Mouse (Mus musculus) ES-E14 (cell line): ENCODE results near the gene C77080. TPM values are rescaled to one million over a fixed set of nuclear protein-coding genes. Genes with fewer than 3 reads are reported as not detected.

Source experiments
- DNase-seq: peaks from one replicate; pipeline ENCODE4 v3.0.0-alpha.2; 2013; ENCODE audit warnings: low read depth, low spot score
- H3K27ac ChIP-seq: 2 replicates; pipeline ENCODE4 v1.5.1; 2012; ENCODE audit warnings: low read depth, mild to moderate bottlenecking, low read length, moderate library complexity, mixed read lengths; ENCODE audit not compliant: poor library complexity, insufficient read depth, severe bottlenecking
- H3K36me3 ChIP-seq: 2 replicates; pipeline ENCODE4 v1.6.1; 2012; ENCODE audit warnings: mild to moderate bottlenecking, low read length, moderate library complexity, mixed read lengths; ENCODE audit not compliant: control insufficient read depth, poor library complexity, insufficient read depth, severe bottlenecking
- H3K4me1 ChIP-seq, 2 experiments: fragments of 150-350 bp in 1 of 2; sonication (generic) in 1 of 2; 2 replicates each; pipeline ENCODE4 v1.6.1; 2012; ENCODE audit warnings: low read length in 2 of 2, mild to moderate bottlenecking in 1 of 2, mixed read lengths in 1 of 2; ENCODE audit not compliant: control insufficient read depth in 2 of 2, insufficient read depth in 2 of 2, poor library complexity in 1 of 2
- H3K4me3 ChIP-seq, 2 experiments: fragments of 150-350 bp in 1 of 2; sonication (generic) in 1 of 2; 2 replicates each; pipeline ENCODE4 v1.5.1; 2012; ENCODE audit warnings: low read length in 2 of 2, low read depth in 1 of 2, mild to moderate bottlenecking in 1 of 2, mixed read lengths in 1 of 2; ENCODE audit not compliant: insufficient read depth in 1 of 2, poor library complexity in 1 of 2, severe bottlenecking in 1 of 2
- H3K9ac ChIP-seq: 2 replicates; pipeline ENCODE4 v1.6.1; 2012; ENCODE audit warnings: low read depth, mild to moderate bottlenecking, low read length, mixed read lengths; ENCODE audit not compliant: poor library complexity, insufficient read depth, severe bottlenecking
- H3K9me3 ChIP-seq: fragments of 150-350 bp; sonication (generic); 2 replicates; pipeline ENCODE4 v1.6.1; 2012; ENCODE audit warnings: low read depth, mild to moderate bottlenecking, low read length; ENCODE audit not compliant: control insufficient read depth, insufficient read depth
- CHD2 ChIP-seq: IDR thresholded peaks from 2 replicates; pipeline ENCODE4 v1.6.1; 2014; ENCODE audit warnings: mild to moderate bottlenecking, low read depth, low read length, inconsistent platforms
- HCFC1 ChIP-seq: IDR thresholded peaks from 2 replicates; pipeline ENCODE4 v1.6.1; 2012; ENCODE audit warnings: low read length, inconsistent platforms, borderline replicate concordance; ENCODE audit not compliant: insufficient read depth
- MAFK ChIP-seq: IDR thresholded peaks from 2 replicates; pipeline ENCODE4 v1.6.1; 2014; ENCODE audit warnings: mild to moderate bottlenecking, low read depth, low read length, inconsistent platforms; ENCODE audit not compliant: insufficient read depth
- ZC3H11A ChIP-seq: IDR thresholded peaks from 2 replicates; pipeline ENCODE4 v1.6.1; 2012; ENCODE audit warnings: low read depth, mild to moderate bottlenecking, inconsistent platforms, low read length, borderline replicate concordance
- ZNF384 ChIP-seq: IDR thresholded peaks from 2 replicates; pipeline ENCODE4 v1.6.1; 2012; ENCODE audit warnings: low read depth, low read length, inconsistent platforms
- in situ Hi-C, 2 experiments: fragments of 600-800 bp; cut with MboI; formaldehyde crosslinking; loops; one replicate each; pipeline ENCODE4 v1.15.1; 2025; ENCODE audit warnings: low sequenced_read_pairs in 2 of 2, inconsistent platforms in 1 of 2; ENCODE audit not compliant: unreplicated experiment in 2 of 2
- total RNA-seq: library from RNA; depleted of rRNA; stranded (reverse); fragments of 300-350 nt; gene quantifications from 2 replicates; pipeline ENCODE4 v1.2.3, GENCODE M21; 2012

Gene C77080
- total RNA-seq, 1 experiment = 14.4 TPM

GRCm38 (mm10) chr4:129286683-129287471 lies 25.7 kb upstream of the C77080 start:
- no peak for DNase-seq
- H3K36me3 ChIP-seq = no peaks in the 10 kb centered on the region
- H3K27ac ChIP-seq = no peak overlapping the region
- peak overlapping the region; percentile 58; the same call in 1 of the 2 replicates for H3K9ac ChIP-seq
- in situ Hi-C loops = no loop called here
- H3K9me3 ChIP-seq = no peaks in the 10 kb centered on the region
- H3K4me1 ChIP-seq = peaks cover 0 to 8% of the 10 kb centered on the region in 2 experiments; a peak in 2 of 4 replicates
- TF ChIP-seq ZNF384 (no peak), HCFC1 (no peak), MAFK (no peak), CHD2 (no peak), ZC3H11A (no peak)
- peak overlapping the region; percentile 71 to 77 for H3K4me3 ChIP-seq

DNA sequence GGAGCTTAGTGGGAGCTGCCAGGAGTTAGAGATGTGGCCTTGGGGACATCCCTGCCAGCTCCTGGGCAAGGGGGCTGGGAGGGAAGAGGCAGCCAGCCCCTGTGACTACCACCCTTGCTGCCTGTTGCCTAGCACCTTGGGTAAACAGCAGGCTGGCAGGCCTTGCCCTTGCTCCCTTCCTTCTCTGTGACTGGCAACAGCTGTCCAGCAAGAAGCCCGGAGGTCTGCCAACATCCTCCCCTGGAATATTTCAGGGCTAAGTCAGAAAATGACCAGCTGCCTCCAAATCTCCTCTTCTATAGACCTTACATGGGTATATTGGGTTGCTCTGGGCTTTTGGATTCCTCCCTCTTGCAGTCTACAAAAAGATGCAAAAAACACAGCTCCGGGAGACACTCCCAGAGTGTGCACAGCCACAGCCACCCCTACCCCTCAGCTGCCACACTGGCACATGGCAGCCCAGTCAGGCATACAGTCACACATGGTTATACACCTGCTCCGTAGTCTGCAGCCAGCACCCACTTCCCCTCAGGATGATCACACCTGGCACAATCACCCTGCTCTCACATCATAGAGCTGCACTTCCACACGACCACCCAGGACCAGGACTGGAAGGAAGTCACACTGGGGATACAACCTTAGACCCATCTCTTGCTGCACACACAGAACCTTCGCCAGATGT lies 24.9 kb upstream of the C77080 start:
- Histone ChIP-seq H3K27ac (no peak overlapping the region), H3K9ac (no peak overlapping the region), H3K4me1 (peaks cover 0 to 8% of the 10 kb centered on the region in 2 experiments; a peak in 2 of 4 replicates), H3K9me3 (no peaks in the 10 kb centered on the region), H3K36me3 (no peaks in the 10 kb centered on the region), H3K4me3 (no peak overlapping the region)
- no peak for DNase-seq
- TF ChIP-seq ZNF384 (no peak), CHD2 (no peak), MAFK (no peak), ZC3H11A (no peak), HCFC1 (no peak)
- in situ Hi-C loops = no loop called here

DNA sequence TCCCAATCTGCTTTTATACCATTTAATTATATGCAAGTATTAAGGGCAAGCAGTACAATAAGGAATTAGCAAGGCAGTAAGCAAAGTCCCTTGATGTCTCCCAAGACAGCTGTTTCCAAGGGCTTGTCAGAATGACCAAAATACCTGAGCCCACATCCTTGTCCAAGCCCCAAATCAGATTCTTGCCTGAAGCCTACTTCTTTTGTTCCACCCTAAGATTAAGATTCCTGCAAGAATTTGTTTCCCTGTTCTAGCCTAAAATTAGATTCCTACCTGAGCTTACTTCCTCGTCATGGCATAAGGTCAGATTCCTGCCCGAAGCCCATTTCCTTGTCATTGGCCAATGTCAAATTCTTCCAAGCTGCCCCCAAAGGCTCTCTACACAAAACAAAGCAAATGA lies 23.5 kb upstream of the C77080 start:
- Histone ChIP-seq H3K36me3 (no peaks in the 10 kb centered on the region), H3K9me3 (no peaks in the 10 kb centered on the region), H3K4me3 (no peak overlapping the region), H3K9ac (no peak overlapping the region), H3K4me1 (peaks cover 0 to 8% of the 10 kb centered on the region in 2 experiments; a peak in 2 of 4 replicates), H3K27ac (no peak overlapping the region)
- in situ Hi-C loops = no loop called here
- TF ChIP-seq MAFK (no peak), ZC3H11A (no peak), HCFC1 (no peak), ZNF384 (no peak), CHD2 (no peak)
- DNase-seq = no peak

DNA sequence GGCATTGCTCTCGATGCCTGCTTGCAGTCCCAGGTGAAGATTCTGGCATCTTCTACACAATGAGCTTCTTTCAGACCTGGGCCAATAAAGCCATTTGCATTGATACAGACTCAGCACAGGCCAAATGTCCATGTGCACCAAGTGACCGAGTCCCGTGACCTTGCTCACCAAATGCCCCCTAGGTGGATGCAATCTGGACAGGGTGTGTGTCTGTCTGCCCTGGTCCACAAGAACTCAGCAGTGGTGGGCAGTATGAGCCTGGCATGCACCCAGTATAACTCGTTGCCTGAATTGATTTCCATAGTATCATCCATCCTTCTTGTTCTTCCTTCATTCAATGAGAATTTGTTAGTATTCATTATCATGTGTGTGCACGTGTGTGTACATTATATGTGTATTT lies 22.0 kb upstream of the C77080 start:
- Histone ChIP-seq H3K4me1 (peaks cover 0 to 8% of the 10 kb centered on the region in 2 experiments; a peak in 2 of 4 replicates), H3K4me3 (no peak overlapping the region), H3K36me3 (no peaks in the 10 kb centered on the region), H3K9ac (no peak overlapping the region), H3K27ac (no peak overlapping the region), H3K9me3 (no peaks in the 10 kb centered on the region)
- in situ Hi-C loops = no loop called here
- DNase-seq = no peak
- TF ChIP-seq ZNF384 = no peak
- TF ChIP-seq ZC3H11A = no peak
- no peak for TF ChIP-seq HCFC1
- TF ChIP-seq CHD2 = no peak
- TF ChIP-seq MAFK = no peak
